Mouse (Mus musculus) intestine, postnatal 0 days (tissue): Measurements from ENCODE around the gene Grip1. TPM values are rescaled to one million over a fixed set of nuclear protein-coding genes. Genes with fewer than 3 reads are reported as not detected.

Experiments
- ATAC-seq: fragments of 200-750 bp; cut with Nextera tagmentation; 2 replicates; pipeline ENCODE4 v1.8.0; 2017; ENCODE audit warnings: mild to moderate bottlenecking, moderate TSS enrichment, moderate library complexity
- H3K27ac ChIP-seq: fragments of 300-500 bp; sonication (generic); 2 replicates; pipeline ENCODE4 v1.5.1; 2014; ENCODE audit warnings: mild to moderate bottlenecking, low read depth, low read length, moderate library complexity
- H3K27me3 ChIP-seq: fragments of 300-500 bp; sonication (generic); replicated peaks from 2 replicates; pipeline ENCODE4 v1.6.1; 2014; ENCODE audit warnings: low read length, mixed read lengths; ENCODE audit not compliant: control insufficient read depth, insufficient read depth
- H3K36me3 ChIP-seq: fragments of 300-500 bp; sonication (generic); 2 replicates; pipeline ENCODE4 v1.6.1; 2014; ENCODE audit warnings: mild to moderate bottlenecking, moderate library complexity; ENCODE audit not compliant: control insufficient read depth, insufficient read depth
- H3K4me1 ChIP-seq: fragments of 300-500 bp; sonication (generic); replicated peaks from 2 replicates; pipeline ENCODE4 v1.6.1; 2014; ENCODE audit warnings: antibody characterized with exemption, low read length, mixed read lengths; ENCODE audit not compliant: control insufficient read depth, insufficient read depth
- H3K4me2 ChIP-seq: fragments of 300-500 bp; sonication (generic); replicated peaks from 2 replicates; pipeline ENCODE4 v1.6.1; 2014; ENCODE audit warnings: low read depth, mild to moderate bottlenecking, moderate library complexity
- H3K4me3 ChIP-seq: fragments of 300-500 bp; sonication (generic); 2 replicates; pipeline ENCODE4 v1.5.1; 2014; ENCODE audit warnings: low read depth, low read length
- H3K9ac ChIP-seq: fragments of 300-500 bp; sonication (generic); 2 replicates; pipeline ENCODE4 v1.6.1; 2014; ENCODE audit warnings: mild to moderate bottlenecking, low read depth, low read length
- H3K9me3 ChIP-seq: fragments of 300-500 bp; sonication (generic); 2 replicates; pipeline ENCODE4 v1.6.1; 2016; ENCODE audit warnings: mixed run types; ENCODE audit not compliant: control insufficient read depth
- CTCF ChIP-seq: sonication (generic); IDR thresholded peaks from 2 replicates; pipeline ENCODE4 v1.5.1; 2016; ENCODE audit warnings: low read depth, mild to moderate bottlenecking, control low read depth, antibody characterized with exemption, moderate library complexity
- WGBS: fragments of 180-500 bp; shearing (Covaris S2); extraction: QIAGEN DNeasy Blood & Tissue Kit; methylation state at CpG from one replicate; pipeline ENCODE4 v1.1.7; 2014; 5-methylcytosine and 5-hydroxymethylcytosine counted together
- polyA plus RNA-seq: library from polyadenylated mRNA; unstranded; fragments of >200 nt; fragmentation: Nextera tagmentation; extraction: Ambion mirVana; gene quantifications from 2 replicates; pipeline ENCODE4 v1.2.1, GENCODE M21; 2015

Gene Grip1
- polyA plus RNA-seq, 1 experiment from 2014 or later = 0.48 TPM

GRCm38 (mm10) chr10:119917995-119918394 is 464.4 kb downstream of the Grip1 start:
- ATAC-seq = no peak
- no peaks in the 10 kb centered on the region for H3K4me1 ChIP-seq
- TF ChIP-seq CTCF = no peak
- H3K9me3 ChIP-seq = no peaks in the 10 kb centered on the region
- no peaks in the 10 kb centered on the region for H3K36me3 ChIP-seq
- no peak overlapping the region for H3K9ac ChIP-seq
- H3K4me3 ChIP-seq = no peak overlapping the region
- H3K27me3 ChIP-seq = no peaks in the 10 kb centered on the region
- WGBS = 84% methylated on average over 9 of the region's 9 CpGs
- no peak overlapping the region for H3K27ac ChIP-seq
- no peak overlapping the region for H3K4me2 ChIP-seq

- H3K36me3 ChIP-seq = no peaks in the 10 kb centered on the region
- H3K4me2 ChIP-seq = no peak overlapping the region
- no peak for TF ChIP-seq CTCF
- WGBS = 57% methylated on average over 5 of the region's 5 CpGs
- H3K9me3 ChIP-seq = no peaks in the 10 kb centered on the region
- H3K27ac ChIP-seq = no peak overlapping the region
- H3K4me3 ChIP-seq = no peak overlapping the region
- H3K4me1 ChIP-seq = no peaks in the 10 kb centered on the region
- H3K27me3 ChIP-seq = no peaks in the 10 kb centered on the region
- no peak overlapping the region for H3K9ac ChIP-seq
- ATAC-seq = no peak
These were observed 474.3 kb downstream of the Grip1 start for GRCm38 (mm10) chr10:119927963-119928362.

- TF ChIP-seq CTCF = no peak
- no peak overlapping the region for H3K9ac ChIP-seq
- no peaks in the 10 kb centered on the region for H3K4me1 ChIP-seq
- ATAC-seq = no peak
- no peak overlapping the region for H3K4me3 ChIP-seq
- H3K9me3 ChIP-seq = no peaks in the 10 kb centered on the region
- no peak overlapping the region for H3K4me2 ChIP-seq
- H3K27ac ChIP-seq = no peak overlapping the region
- H3K36me3 ChIP-seq = no peaks in the 10 kb centered on the region
- WGBS = 58% methylated on average over 2 of the region's 2 CpGs
- H3K27me3 ChIP-seq = no peaks in the 10 kb centered on the region
These were observed 475.3 kb downstream of the Grip1 start for GRCm38 (mm10) chr10:119928921-119929320.

GRCm38 (mm10) chr10:119932794-119933193 is 479.2 kb downstream of the Grip1 start:
- Histone ChIP-seq H3K9ac (no peak overlapping the region), H3K4me1 (no peaks in the 10 kb centered on the region), H3K27me3 (no peaks in the 10 kb centered on the region), H3K4me2 (no peak overlapping the region), H3K9me3 (no peaks in the 10 kb centered on the region), H3K4me3 (no peak overlapping the region), H3K36me3 (no peaks in the 10 kb centered on the region), H3K27ac (no peak overlapping the region)
- no peak for ATAC-seq
- TF ChIP-seq CTCF = peak; percentile 37
- WGBS = 43% methylated on average over 4 of the region's 4 CpGs

GRCm38 (mm10) chr10:119933362-119933761 is 479.7 kb downstream of the Grip1 start:
- Histone ChIP-seq H3K36me3 (no peaks in the 10 kb centered on the region), H3K9me3 (no peaks in the 10 kb centered on the region), H3K27ac (no peak overlapping the region), H3K4me1 (no peaks in the 10 kb centered on the region), H3K4me3 (no peak overlapping the region), H3K4me2 (no peak overlapping the region), H3K27me3 (no peaks in the 10 kb centered on the region), H3K9ac (no peak overlapping the region)
- WGBS = 67% methylated on average over 5 of the region's 5 CpGs
- no peak for ATAC-seq
- no peak for TF ChIP-seq CTCF

- H3K4me3 ChIP-seq = no peak overlapping the region
- WGBS = 77% methylated on average over 6 of the region's 6 CpGs
- no peak overlapping the region for H3K27ac ChIP-seq
- no peaks in the 10 kb centered on the region for H3K36me3 ChIP-seq
- H3K4me1 ChIP-seq = no peaks in the 10 kb centered on the region
- H3K4me2 ChIP-seq = no peak overlapping the region
- ATAC-seq = no peak
- H3K9me3 ChIP-seq = no peaks in the 10 kb centered on the region
- no peak for TF ChIP-seq CTCF
- no peak overlapping the region for H3K9ac ChIP-seq
- H3K27me3 ChIP-seq = no peaks in the 10 kb centered on the region
These were observed 481.6 kb downstream of the Grip1 start for GRCm38 (mm10) chr10:119935231-119935630.

GRCm38 (mm10) chr10:119937481-119937880 is 483.9 kb downstream of the Grip1 start:
- Histone ChIP-seq H3K36me3 (no peaks in the 10 kb centered on the region), H3K4me2 (no peak overlapping the region), H3K9ac (no peak overlapping the region), H3K4me3 (no peak overlapping the region), H3K27ac (no peak overlapping the region), H3K4me1 (no peaks in the 10 kb centered on the region), H3K9me3 (no peaks in the 10 kb centered on the region), H3K27me3 (no peaks in the 10 kb centered on the region)
- 91% methylated on average over 16 of the region's 16 CpGs for WGBS
- no peak for ATAC-seq
- TF ChIP-seq CTCF = no peak
